Mouse (Mus musculus) heart, adult 9 months (tissue): ENCODE measurements around the gene Nt5c2.

ENCODE experiments used
- DNase-seq, 2 experiments: peaks; one replicate each; pipeline ENCODE4 v3.0.0; 2022; ENCODE audit warnings: low spot score in 2 of 2

Nt5c2 gene

DNA sequence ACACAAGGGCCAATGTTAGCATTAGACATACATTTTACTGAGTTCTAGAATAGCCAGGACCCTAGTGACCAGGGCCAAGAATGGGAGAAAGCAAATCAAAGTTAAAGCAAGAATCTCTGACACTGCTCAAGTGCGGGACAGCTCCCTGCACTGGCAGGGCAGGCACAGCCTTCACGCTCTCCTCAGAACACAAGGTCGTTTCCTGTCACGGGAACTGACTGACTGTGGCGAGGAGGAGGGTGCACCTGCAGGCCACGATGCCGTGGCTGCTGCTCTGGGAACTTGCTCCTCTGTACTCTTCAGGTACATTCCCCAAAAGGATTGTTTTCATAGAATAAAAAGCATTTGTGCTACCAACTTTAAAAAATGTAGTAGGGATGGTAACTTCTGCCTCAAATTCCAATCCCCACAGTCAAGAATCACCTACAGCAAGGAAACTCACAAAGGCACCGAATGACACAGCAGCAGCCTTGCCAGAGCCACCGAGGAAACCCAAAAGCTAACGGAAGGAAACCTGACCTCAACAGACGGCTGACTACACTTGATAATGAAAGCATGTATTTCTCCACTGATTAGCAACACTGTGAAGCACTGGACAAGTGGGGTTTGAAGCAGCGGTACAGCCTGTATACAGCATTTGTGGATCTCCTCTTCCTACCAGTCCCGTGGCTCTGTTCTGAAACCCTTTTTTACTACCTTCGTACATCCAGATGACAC lies 127.0 kb downstream of the Nt5c2 start:
- DNase-seq = no peak

DNA sequence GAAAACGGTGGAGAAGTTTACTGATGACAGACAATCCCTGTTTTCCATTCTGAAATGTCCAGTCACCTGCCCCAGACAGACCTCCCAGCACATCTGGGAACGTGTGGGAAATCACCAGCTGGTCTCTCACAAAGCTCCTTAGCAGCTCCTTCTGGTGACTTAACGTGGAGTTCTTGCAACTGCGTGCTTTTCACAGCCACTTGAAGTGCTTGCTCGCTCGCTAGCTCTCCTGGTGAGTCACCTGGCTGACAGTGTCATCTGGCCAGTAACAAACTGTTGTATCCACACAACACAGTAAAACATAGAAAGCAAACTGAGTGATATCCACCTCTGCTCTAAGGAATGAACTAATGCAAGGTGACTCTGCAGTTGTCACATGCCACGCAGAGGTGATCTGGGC lies 128.1 kb downstream of the Nt5c2 start:
- DNase-seq = no peak

DNA sequence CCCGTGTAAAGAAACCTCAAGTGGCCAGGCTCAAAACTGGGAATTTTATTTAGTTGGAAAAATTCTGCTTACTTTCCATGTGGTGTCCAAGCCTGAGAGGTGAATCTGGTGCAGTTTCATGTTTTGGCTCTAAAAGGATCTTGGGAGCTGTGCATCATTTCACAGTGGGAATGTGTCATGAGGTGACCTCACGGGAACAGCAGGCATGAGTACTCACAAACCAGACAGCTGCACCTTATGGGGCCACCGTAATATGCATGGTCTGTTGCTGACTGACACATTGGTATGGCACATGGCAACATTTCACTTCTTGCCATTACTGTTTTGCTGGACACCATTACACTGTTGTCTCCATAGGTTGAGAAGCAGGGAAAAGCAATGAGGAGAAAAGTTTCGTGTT lies 129.6 kb downstream of the Nt5c2 start:
- no peak for DNase-seq

DNA sequence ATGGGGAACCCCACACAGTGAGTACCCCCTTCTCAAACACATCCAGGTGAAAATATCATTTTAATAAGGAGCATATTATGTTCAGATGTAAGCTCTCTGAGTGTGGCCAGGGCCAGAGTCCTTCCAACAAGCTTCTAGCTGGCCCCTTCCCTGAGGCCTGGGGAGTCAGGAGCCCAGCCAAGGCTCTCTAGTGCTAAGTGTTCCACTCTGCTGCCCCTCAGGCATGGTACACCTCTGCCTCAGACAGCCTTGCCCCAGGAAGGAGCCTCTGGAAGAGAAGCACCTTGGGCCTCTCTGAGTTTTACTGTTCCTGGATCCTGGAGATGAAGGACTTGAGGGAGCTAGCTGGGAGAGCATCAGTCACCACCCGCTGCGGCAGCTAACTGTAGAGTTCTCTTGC lies 135.1 kb downstream of the Nt5c2 start:
- no peak for DNase-seq

DNA sequence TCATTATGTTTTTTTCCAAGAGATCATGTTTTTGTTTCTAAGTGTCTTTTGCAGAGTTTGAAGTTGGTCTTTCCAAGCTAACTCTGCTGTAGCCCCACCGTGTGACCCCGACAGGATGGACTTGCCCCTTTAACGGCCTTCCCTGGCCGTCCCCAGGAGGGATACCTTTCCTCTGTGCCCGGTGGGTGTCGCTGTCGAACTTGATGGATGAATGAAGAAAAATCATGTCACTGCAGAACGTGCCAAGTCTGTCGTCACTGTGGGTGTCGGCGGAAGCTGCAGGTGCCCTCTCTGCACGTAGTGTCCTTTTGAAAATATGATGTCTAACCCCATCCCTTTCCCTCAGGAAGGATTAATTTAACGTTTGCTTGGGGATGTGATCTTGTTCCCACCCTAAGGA lies 136.6 kb downstream of the Nt5c2 start:
- DNase-seq = peak; percentile 32 to 70

DNA sequence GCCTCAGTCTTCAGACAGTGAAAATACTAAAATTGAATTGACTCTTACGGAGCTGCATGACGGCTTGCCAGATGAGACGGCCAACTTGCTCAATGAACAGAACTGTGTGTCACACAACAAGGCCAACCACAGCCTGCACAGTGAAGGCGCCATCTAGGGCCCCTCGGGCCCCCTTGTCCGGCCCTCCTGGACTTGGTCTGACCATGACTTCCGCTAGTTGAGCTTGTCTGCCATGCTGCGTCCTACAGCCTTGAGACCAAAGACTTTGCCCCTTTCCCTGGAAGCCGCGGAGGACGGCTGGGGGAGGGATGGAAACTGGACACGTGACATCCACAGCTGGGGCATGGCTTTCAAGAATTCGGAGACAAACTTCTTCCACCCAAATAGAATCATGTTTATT lies 137.1 kb downstream of the Nt5c2 start:
- no peak for DNase-seq

DNA sequence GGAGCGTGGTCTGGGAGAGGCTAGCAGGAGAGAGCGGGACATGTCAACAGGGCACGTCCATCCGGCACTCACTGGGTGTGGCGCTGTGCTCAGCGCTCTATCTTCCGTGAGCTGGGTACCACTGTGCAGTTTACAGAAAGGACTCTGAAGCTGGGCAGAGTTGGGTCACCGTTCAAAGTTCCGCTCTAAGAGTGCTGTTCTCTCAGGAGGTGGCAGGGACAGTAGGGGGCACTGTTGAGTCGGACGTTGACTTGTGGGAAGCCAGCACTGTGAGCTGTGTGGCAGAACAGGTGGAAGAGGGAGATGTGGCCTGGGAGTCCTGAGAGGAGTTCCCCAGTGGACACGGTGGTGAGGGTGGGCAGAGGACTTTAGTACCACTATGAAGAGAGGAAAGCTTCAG lies 139.2 kb downstream of the Nt5c2 start:
- peak; percentile 20 to 72 for DNase-seq

DNA sequence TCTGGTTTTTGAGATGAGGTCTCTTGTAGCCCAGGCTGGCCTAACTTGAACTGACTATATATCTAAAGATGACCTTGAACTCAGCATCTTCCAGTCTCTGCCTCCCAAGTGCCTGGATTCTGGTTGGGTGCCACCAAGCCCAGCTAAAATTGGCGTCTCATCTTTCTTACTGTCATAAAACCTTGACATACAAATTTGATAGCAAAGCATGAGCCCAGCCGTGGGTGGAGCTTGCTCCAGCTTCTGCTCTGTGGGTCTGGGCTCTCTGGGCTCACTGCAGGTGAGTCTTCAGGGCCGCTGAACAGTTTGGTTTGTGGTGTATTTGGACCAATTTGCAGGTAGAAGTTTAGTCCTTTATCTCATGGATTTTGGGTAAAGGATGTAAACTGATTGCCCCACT lies 141.0 kb downstream of the Nt5c2 start:
- DNase-seq = no peak

DNA sequence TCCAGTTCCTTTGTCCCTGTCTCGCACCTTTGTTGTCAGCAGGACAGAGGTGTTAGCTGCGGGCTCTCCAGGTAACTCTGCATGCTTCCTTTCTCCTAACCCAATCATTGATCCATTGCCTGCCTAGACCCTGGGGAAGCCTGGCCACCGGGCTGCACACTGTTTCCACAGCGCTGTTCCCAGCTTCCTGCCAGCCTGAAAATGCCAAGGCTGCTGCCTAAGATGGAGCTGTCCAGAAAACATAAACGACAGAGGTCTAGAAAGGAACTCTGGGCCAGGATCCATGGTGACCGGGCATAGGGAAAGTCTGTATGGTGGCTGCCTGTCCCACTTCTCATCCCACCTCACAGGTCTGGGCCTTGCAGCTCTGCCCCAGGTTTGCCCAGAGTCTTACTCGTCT lies 143.3 kb downstream of the Nt5c2 start:
- no peak for DNase-seq

DNA sequence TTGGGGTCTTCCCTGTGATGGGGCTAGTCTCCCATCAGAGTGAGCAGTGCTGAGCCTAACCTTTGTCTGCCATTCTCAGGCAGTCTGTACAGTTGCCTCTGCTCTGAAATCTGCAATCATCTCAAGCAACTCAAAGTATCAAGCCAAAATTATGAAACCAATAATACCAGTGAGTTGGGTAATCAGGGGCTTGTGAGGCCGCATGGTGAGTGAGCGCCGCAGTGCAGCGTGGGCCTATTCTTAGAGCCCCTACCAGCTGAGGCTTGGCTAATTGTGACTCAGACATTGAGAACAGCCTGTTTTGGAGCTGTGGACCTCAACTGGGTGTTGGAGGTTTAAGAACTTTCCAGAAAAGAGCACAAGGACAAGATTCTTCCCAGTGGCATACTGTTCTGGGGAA lies 143.9 kb downstream of the Nt5c2 start:
- no peak for DNase-seq

DNA sequence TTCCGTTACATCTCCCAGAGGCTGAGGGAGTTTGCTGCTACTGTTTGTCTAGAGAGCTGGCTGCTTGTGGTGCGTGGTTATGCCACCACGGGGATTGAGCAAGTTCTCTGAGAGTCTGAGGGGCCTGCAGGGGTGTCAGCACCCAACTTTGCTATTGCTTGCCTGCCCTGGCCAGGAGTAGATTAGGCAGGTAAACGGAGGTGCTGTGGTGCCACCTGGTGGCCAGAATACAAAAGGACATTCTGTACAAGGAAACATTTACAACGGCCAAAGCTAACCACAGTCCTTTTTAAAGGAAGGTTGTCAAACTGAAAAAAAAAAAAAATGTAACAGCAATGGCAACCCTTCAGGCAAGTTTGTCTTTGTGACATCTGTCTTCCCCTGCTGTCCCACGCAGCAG lies 145.4 kb downstream of the Nt5c2 start:
- peak; percentile 48 to 81 for DNase-seq

DNA sequence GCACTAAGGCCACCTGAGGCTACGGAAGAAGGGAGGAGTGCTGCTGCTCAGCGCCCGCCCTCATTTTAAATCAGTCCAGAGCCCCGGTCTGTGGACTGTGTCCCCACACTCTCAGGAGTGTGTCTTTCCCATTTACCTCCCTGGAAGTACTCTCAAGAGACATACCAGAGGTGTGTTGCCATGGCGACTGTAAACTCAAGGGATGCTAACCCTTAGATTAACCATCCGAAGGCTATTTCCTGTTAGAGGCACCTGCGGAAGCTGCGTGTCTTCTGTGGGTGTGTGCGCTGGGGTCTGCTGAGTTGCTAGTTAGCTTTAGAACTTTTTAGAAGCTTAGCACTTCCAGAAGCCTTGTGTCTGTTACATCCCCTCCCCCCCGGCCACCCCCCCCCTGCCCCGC lies 145.9 kb downstream of the Nt5c2 start:
- no peak for DNase-seq

DNA sequence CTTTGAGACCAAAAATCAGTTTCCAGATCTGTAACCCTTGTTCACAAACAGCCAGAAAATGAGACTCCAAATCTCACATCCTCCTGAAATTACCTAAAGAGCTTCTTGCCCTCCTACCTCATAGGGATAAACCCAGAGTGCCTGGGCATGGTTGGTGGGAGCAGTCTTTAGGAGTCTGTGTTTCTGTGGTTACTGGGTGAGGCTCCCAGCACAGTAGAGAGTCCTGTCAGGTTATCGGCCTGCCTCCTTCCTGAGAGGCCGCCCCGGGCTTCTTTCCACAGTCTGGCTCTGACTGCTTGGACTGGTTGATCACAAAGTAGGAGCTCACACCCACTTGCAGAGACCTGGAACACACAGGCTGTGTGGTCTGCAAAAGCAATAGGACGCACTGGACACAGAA lies 149.6 kb downstream of the Nt5c2 start:
- no peak for DNase-seq

DNA sequence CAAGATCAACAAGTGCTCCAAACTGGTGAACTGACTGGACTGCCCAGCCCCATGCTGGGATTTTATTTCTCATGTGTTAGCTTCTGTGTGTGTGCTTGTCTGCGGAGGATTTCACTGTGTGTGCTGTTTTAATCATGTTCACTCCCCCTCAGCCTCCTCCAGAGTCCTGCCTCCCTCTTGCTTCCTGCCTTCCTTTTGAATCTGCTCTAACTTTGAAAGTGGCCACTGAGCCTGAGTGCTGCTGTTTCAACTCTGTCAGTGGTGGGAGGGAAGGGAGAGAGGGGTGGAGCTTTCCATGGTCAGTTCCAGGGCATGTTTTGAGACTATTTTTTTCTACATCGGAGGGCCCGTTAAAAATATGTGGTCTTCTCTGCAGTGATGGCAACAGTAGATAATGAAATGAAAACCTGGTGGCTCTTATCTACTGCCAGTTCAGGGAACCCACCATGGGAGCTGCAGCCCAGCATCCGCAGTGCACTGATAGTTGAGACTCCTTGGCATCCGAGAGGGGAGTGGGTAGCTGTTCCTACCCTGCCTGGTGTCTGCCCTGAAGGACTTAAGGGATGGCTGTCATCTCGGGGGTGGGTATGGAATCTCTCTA lies 150.1 kb downstream of the Nt5c2 start:
- no peak for DNase-seq

DNA sequence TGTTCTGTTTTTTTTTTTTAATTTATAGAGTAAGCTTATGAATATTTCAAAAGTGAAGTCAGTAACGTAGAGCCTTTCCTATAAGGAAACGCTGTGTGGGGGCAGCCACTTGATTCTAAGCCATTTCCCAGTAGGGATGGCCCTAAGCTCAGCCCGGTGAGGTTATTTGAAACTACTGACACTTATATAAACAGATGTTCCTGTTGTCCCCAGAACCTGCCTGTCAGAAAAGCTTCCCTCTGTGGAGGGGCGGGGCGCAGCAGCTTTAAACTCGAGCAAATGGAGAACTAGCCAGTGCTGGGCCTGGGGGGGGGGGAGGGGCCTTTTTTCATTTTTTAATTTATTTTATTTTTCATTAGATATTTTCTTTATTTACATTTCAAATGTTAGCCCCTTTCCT lies 150.9 kb downstream of the Nt5c2 start:
- no peak for DNase-seq

DNA sequence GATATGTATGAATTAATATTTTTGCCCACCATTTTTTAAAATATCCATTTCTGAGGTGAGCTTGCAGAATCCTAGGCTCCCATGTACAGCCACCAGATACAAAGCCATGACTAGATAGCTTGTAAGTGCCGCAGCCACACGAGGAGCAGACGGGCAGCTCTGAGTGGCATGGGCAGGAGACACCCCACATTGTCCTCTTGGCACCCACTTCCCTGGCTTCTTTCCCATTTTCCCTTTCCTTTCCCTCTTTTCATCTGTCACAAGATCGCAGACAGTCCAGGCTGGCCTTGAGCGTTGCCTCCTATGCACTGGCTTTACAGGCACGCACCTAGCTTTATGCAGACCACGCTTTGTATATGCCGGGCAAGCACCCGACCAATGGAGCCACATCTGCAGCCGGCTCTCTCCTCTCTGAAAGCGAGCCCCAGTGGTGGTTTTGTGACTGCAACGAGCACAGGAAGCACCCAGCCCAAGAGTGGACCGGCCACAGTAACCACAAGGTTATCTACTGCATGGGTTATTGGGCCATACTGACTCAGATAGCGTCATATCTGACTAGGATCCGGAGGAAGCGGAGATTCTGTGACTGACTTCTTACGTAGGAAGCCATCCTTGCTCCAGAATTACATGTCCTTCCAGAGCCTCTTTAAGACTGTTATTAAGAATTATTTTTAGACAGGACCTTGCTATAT lies 151.6 kb downstream of the Nt5c2 start:
- peak in 1 of 2 experiments; percentile 15 for DNase-seq

DNA sequence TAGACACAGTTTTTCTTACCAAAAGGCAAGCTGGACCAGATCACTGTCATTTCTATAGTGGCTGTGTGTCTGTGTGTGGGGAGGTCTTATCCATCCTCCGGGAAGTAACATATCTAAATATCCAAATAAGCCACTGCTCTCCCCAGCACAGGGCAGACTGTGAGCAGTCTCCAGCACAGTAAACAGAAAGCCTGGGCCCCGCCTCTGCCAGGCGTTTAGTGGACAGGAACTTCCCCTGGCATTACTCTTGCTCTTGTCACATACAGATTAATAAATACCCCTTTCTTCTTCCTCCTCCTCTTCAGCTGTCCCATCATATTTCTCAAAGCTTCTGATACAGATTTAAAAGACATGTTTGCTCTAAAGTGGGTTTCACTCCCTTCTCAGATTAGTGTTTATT lies 152.4 kb downstream of the Nt5c2 start:
- no peak for DNase-seq

DNA sequence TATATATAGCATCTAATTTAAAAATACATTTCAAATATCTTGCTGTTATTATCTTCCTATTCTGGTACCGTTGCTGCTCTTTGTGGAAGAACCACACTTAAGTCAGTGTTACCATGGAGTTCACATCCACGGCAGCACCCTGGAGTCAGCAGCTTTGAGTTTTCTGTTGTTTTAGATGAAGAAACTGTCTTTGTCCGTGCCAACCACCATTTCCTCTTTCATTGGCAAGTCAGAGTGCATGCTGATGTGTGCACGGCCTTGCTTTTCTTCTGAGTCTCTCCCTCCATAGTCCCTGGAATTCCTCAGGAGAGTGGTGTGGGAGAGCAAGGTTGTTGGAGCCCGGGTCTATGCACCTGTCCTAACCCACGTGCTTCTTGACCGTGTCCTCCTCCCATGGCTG lies 156.8 kb downstream of the Nt5c2 start:
- DNase-seq = no peak

DNA sequence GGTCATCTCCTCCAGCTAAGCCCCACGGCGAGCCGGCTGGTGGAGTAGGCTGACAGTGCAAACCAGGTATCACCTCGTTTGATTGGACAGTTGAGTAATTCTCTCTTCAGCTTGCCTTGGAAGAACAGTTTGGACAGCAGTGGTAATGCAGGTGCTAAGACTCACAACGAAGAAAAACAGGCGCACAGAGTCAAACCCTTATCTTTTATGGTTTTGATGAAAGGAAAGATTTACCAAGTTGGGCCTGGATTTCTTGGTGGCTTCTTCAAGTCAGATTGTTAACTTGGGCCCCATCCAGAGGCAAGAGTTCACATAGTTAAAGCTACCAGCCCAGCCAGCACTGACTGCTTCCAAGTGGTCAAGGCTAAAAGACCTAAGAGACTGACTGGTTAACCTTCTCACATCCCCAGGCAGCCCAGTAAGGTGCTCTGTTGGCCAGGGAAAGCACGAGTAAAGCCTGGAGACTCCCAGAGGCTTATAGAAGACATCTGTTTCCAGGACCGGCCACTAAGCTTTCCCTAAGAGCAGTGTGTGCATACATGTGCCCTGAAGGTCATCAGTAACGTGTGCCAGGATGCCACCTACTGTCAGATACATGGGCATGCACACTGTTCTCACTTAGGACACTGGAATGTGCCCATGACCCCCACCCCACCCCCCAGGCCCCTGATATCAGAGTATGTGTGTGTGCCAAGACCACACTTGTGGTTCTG lies 157.5 kb downstream of the Nt5c2 start:
- DNase-seq = no peak

DNA sequence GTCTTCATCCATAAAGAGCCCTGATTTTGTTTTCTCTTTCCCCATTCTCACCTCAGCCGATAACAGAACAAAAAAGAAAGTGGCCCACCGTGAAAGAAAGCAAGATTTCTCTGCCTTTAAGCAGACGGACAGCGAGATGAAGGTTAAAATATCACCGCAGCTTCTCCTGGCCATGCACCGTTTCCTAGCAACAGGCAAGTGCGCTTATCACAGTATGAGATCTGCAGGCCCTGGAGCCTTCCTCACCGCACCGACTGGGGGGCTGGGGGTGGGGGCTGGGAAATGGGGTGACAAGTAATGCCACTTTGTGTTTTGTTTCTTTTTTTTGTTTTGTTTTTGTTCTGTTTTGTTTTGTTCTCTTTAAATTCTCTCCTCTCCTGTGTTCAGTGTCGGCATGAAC lies 158.2 kb downstream of the Nt5c2 start:
- DNase-seq = no peak

DNA sequence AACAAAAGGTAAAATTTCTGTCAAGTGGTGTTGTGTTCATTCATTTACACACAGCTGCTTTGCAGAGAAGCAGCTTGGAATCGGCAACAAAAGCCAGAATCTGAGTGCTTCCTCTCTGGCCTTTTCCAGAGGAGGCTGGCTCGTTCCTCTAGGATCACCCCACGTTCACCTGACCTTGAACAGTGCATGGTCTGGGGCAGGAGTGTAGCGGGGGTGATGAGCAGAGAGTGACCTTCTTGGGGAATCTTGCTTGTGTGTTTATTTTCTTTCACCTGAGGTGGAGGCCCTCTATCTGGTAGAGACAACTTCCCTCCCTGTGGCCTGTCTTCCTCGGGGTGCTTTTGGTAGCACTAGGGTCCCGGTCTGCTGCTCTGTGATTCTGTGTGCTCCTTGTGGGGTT lies 158.7 kb downstream of the Nt5c2 start:
- DNase-seq = no peak

DNA sequence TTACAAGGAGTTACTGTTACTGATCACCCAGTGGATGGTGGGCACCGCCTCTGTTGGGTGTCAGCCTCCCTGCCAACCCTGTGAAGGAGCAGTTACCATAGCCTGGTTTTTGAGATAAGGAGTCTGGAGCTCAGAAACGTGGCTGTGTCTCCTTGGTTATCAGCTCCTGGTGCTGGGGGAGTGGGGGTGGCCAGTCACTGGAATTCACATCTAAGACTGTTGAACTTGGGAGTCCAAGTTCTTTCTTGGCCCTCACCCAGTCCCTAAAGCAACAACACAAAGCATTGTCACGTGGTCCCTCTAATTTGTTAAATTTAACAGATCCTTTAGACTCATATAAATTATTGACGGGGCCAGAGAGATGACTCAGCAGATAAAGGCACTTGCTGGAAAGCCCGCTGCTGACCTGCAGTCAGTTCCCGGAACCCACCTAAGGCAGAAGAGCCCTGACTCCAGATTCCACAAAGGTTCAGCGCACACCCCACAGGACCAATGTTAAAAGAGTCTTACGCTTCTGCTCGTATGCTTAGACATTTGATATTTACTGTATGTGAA lies 165.4 kb downstream of the Nt5c2 start:
- no peak for DNase-seq
